Mouse (Mus musculus) fat pad, adult 2 months (tissue): Measurements from ENCODE around the gene Polm.

ENCODE experiments used
- DNase-seq: peaks from one replicate; pipeline ENCODE4 v3.0.0-alpha.2; 2011; ENCODE audit warnings: low read depth, low spot score; ENCODE audit errors: extremely low read depth

The Polm gene

DNA sequence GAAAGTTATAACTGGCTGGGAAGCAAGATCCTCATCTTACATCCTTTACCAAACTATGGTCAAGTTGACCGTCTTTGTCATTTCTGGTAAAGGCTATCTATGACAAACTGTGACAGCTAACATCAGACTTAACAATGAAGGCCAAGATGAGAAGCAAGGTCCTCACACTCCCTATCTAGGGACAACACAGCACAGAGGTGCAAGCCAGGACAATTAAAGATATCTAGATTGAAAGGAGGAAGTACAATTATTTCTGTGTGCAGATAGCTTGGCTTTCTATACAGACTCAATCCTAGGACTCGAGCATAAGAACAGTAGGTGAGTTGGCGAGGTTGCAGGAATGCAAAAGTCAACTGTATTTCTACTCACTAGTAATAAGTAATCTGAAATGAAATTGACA lies 32.1 kb downstream of the Polm start:
- no peak for DNase-seq

DNA sequence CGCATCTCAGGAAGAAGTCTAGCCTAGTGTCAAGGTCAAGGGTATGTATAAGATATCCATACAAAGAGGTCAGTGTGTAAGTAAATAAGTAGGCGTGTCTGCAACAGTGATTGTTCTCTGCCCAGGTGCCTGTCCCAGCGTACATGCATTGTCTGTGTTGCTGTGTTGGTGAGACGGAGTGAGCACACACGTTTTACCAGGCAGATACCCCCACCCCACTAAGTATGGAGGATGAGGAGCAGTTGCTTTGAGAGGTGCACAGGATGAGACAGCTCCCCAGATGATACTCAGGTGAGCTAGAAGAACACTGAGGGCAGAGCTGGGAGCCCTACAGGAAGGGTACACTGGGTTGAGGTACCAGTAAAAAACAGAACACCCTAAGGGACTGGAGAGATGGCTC lies 33.6 kb downstream of the Polm start:
- no peak for DNase-seq

DNA sequence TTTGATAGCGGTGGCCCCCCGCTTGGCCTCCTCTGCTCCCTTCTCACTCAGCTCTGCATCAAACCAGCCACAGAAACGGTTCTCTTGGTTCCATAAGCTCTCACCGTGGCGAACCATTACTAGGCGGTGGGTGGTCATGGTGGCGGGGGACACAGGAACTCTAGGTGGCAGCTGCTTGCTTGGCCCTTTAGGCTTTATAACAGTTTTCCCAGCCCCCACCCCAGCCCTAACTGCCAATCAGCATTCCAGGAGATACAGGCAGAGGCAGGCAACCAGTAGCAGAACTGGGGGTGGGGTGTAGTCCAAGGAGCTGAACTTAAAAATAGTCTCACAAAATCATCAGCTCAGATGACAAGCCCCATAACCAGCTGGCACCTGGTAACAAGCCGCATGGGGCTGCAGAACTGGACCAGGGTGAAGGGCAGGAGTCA lies 34.2 kb downstream of the Polm start, which contains the start of gene Pgam2:
Gene Pgam2, minus strand, starts transcription at position 183 of the 431 bp plus-strand sequence.
- DNase-seq: no peak

DNA sequence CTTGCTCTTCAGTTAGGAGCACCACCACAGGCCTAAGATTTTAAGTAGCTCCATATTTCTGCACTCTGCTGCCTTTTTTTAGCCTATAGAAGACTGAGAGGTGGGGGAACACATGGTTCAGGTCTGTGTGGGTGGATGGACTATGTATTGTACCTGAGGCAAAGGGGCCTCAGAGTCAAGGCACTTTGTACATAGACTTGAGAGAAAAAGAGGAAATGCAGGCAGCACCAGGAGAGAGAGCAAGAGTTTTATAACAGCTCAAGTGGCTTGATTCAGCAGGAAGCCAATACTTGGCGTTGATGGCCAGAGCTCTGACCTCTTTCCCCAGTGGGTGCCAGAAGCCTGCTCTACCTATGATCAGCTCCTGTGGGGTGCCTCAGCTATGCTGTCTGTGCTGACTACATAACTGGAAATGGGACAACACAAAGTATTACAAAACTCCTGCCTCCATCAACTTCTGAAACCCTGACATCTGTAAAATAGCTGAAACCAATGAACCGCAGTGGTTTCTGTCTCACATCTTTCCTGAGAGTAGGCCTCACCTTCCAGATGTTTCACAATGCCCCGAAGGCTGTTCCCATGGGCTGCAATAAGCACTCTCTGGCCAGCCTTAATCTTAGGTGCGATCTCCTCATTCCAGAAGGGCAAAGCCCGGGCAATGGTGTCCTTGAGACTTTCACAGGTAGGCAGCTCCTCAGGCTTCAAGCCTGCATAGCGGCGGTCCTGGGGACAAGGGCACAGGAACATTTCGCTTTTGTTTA lies 35.2 kb downstream of the Polm start:
- DNase-seq: no peak

DNA sequence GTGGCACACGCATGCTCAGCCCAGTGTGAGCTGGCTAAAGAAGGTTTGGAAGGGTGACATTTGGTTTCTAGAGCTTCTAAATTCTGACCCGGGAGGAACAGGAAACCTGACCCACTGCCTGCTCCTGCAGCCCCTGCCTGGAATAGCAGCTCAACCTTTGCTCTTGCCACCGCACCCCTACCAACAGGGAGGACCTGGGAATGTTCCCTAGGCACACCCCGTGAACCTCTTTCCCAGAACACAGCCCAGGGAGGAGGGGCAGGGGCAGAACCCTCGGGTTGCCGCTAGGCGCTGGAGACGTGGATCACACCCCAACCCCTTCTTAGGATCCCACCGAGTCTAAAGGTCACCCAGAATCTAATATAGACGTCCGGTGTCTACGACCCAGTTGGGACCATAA lies 35.8 kb downstream of the Polm start:
- no peak for DNase-seq

DNA sequence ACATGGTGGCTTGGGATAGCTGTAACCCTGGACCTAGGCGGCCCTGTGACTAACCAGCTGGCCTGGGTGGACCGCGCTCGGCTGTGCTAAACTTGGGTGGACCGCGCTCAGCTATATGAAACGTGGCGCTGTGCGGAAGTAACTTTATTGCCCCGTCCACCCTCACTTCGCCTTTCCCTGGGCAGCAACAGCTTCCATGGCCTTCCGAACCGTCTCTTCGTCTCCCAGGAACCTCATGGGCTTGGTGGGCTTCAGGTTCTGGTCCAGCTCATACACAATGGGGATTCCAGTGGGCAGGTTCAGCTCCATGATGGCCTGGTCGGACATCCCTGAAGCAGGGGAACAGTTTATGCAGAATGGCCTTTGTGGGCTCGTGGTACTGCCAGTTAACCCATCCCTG lies 36.3 kb downstream of the Polm start:
- DNase-seq: no peak

DNA sequence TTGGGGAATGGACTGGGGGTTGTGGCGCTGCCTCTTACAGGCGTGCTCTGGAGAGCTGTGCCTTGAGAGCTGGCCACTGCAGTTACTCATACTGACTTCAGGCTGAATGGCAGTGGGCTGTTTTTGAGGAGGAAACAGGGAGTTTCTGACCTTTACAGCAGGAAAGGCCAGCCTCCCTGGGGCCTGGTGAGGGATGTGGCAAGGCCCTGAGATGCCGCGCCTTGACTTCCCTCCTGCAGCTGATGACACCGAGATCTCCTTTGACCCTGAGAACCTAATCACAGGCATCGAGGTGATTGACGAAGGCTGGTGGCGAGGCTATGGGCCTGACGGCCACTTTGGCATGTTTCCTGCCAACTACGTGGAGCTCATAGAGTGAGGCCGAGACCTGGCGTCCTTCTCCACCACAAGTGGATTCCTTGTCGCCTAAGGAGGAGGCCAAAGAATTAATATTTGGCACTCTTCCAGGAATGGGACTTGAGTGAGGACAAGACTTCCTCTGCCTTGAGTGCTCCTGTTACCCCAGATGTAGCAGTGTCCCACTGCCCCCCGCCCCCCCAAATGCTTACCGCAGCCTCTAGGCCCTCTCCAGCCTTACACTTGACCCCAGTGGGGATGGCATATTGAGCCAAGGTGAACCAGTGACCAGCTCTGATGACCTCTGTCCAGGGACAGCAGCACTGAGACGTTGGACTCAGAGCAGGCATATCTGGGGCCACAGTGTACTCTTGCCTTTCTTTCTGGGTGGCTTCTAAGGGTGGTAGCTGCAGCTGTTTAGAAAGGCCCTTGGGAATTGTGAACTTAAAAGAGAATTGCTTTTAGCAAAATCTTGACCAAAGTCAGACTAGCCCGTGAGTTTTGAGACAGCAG lies 38.0 kb downstream of the Polm start:
- DNase-seq: no peak

DNA sequence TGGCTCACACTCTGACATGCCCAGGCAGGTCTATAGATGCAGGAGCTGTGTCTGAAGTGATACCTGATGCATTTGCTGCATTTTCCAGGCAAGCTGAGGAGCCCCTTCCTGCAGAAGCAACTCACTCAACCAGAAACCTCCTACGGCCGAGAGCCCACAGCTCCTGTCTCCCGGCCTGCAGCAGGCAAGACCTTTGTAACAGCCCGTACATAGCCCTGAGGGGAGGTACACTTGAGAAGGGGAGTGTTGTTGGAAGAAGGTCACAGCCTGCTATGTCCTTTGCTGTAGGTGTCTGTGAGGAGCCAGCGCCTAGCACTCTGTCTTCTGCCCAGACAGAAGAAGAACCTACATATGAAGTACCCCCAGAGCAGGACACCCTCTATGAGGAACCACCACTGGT lies 39.9 kb downstream of the Polm start:
- no peak for DNase-seq

DNA sequence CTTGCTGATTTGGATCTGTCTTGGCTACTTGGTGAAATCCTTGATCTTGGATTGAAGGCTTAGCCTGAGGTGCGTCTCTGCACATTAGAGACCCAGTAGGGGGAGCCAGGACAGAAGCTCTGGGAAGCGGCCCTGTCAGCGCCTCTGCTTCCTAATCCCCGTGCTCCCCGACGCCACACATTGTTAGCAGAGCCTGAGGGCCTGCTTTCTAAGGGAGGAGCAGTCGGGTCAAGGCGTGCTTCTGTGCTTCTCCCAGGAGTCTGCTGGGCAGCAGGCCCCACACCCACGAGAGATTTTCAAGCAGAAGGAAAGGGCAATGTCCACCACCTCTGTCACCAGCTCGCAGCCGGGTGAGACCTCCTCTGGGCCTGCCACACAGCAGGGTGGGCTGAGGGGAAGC lies 40.4 kb downstream of the Polm start:
- no peak for DNase-seq

DNA sequence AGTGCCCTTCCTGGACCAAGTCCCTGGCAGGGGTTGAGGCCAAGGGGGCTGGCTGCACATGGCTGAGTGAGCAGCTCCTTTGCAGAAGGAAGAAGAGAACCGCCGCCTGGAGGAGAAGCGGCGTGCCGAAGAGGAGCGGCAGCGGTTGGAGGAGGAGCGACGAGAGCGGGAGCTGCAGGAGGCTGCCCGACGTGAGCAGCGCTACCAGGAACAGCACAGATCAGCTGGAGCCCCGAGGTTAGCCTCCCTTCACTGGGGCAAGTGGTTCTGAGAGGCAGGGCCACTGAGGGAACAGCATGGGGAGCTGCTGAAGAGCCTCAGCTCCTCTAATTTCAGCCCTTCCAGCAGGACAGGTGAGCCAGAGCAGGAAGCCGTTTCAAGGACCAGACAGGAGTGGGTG lies 40.9 kb downstream of the Polm start:
- no peak for DNase-seq

DNA sequence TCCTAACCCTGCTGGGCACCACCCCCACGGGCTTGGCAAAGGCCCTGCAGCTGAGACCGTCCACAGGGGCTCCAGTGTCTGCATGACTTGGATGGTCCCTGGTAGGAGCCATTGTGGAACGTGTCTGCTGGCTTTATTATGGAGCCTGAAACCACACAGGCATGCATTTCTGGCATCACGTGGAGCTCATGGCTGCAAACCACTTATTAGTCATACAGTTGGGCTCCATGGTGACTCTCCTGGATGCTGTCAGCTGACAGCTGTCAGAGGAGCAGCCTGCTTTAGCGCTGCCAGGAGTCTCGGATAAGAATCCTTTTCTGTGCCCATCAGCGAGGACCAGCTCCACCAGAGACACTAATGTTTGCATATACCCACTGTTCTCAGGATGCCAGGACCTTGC lies 42.1 kb downstream of the Polm start:
- DNase-seq: no peak

DNA sequence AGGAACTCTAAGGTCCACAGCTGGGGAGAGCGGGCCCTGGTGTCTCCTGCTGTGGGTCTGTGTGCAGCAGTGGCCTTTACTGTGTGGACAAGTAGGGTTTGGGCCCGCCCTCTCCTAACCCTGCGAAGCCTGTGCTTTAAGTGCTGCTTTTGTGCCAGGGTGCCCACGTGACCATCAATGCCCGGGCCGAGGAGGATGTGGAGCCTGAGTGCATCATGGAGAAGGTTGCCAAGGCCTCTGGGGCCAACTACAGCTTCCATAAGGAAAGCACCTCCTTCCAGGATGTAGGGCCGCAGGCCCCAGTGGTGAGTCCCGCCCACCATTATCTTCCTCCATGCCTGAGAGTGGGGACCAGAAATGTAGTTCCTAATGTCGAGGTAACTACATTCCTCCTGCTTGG lies 42.5 kb downstream of the Polm start:
- DNase-seq: no peak

DNA sequence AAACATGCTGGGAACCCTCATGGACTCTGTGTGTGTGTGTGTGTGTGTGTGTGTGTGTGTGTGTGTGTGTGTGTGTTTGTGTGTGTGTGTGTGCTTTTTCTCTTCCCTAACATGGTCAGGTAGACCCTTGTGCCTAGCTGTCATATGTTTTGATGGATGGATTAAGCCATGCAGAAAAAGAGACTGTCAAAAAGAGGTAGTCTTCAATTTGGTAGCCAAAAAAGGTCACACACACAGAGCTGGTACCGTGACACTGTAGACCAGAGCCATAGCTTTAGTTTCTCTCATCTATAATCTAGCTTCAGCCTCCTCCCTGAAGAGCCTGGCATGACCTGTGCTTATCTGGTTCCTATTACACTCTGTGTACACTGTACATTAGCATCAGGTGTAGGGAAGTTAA lies 47.4 kb downstream of the Polm start:
- no peak for DNase-seq

DNA sequence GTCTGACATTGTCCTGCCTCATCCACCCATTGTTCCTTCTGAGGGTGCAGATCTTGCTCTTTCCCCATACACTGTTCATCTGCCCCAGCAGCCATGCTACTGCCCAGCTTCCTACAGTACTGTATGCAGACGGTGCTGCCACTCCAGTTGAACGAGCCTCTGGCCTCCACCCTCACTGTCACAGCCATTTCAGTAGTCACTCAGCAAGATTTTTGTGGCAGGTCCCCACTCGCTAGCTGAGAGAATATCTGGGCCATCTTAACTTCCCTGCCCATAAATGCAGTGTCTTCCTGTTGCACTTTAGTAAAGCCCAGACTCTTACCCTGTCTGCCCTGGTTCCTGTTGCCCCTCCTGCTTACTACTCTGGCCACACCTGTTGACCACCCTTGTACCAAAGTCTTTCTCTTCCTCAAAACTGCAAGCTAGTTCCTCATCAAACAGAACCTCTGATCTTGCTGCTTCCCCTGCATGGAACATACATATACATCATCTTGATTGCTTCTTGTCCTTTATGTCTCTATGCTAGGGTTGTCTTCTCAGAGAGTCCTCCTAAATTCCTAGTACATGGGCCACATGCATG lies 48.0 kb downstream of the Polm start:
- DNase-seq: no peak

DNA sequence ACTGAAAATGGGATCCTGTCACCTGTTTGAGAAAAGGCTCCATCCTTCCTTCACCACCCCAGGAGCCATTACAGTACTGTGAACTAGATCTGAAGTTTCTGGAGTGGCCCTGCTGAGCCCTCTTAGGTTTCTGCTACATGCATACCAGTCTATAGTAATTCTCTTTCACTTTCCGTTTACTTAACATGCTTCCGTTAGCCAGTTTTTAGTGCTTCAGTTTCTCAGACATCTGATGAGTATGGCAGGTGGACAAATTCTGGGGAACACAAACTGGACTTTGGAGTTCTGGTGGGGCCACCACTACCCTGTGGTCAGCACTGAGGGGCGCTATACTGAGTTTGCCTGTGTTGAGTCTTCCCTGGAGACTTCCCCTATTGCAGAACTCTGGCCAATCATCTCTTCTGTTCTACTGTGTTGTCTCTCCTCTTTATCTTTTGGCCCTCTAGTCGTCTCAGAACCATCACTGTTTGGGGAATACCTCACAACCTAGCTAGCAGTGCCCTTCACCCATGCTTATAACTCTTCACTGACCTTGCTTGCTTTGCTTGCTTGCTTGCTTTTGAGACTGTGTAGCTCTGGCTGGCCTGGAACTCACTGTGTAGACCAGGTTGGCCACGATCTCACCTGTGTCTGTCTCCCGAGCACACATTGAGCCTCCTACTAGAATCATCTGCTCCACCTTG lies 48.6 kb downstream of the Polm start:
- no peak for DNase-seq

DNA sequence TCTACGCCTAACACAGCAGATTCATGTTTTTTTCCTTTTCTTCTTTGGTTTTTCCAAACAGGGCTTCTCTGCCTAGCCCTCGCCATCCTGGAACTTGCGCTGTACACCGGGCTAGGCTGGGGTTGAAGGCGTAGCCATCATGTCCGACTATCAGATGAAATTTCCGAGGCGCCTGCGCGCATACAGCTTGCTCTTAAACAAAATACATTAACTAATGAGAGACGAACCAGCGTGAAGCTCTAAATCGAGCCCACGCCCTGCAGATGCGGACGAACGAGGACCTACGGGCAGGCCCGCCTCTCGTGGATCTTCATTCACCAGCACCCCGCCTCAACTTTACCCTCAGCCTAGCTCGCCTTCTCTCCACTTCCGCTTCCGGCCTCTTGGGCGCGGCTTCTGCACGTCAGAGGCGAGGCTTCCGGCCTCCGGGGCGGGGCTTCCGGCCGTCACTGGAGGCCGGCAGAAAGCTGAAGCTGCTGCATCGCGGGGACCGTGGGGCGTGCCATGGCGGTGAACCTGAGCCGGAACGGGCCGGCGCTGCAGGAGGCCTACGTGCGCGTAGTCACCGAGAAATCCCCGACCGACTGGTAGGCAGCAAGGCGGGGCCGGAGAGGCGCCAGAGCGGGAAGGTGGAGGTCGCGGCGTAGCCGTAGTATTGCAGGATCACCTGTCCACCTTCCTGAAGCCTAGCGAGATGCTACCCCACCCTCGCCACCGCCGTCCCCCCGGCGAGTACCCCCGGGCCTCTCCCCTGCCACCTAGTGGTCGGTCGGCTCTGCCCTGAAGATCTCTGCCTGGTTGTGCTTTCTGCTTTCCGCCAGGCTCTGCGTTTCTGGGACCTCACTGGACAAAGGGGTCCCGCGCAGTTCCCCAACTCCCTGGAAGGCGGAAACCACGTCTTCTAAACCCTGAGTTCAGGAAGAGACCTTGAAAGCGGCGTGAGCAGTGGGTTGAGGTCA lies 49.5 kb downstream of the Polm start, which contains the start of gene Dbnl:
Gene Dbnl, plus strand, starts transcription at position 433 of the 959 bp plus-strand sequence.
- peak; percentile 39 for DNase-seq

DNA sequence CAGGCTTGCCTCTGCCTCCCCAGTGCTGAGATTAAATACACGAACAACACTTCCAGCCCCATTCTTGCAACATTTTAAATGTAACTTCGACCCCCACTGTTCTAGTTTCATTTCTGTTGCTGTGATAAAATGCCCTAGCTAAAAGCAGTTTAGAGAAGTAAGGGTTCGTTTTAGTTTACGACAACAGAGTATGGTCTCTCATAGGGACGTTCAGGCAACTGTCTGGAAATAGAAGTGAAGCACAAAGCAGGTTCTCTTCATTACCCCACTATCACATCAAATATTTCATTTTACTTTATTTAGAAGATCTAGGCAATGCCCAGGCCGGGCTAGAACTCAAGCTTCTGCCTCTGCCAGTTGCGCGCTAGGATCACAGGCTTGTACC lies 50.2 kb downstream of the Polm start:
- DNase-seq: no peak

DNA sequence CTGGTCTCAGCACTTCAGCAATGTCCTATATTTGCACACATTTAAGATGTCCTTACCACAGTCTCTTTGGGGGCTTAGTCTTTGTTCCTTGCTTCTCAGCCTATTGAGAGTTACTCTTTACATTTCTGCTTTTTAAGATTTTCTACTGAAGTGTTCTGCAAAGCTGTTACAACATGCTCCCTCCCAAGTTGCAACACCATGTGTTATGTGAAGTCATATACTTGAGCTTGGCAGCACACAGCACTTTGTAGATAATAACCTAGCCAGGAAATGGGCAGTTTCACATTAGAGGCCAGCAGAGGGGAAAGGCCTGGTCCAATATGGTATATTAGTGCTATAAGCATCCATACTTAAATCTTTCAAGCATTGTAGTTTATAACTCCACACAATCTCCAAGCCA lies 52.1 kb downstream of the Polm start:
- no peak for DNase-seq

DNA sequence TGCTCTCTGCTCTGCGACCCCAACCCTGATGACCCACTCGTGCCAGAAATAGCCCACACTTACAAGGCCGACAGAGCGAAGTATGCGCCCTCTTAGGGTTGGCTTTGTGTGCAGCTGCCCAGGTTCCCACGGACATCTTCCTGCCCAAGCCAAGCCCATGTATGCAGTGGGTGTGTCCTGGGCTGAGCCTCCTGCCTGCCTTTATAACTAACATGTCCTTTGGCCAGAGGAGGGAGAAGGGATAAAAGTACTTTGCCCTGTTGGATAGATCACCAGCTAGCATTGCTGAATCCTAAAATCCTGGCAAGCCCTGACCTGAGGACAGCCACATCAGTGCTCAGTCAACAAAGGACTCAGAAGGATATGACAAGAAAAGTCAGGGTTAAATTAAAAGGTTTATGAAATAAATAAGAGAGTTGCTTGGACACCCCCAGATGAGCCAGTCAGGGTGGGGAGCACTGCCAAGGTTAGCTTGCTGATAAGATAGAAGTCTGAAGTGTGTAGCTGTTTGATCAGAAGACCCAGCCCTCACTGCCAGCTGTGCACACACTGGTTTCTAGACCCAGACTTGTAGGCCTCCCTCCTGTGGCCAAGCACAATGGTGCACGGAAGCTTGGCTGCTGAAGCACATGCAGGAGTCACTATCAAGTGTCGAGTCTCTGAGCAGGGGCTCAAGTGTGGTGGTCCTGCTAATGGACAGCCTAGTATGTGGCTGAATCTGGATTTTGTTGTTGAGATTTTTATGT lies 55.4 kb downstream of the Polm start:
- DNase-seq: no peak
